Mouse (Mus musculus): ENCODE measurements around the gene Mndal. TPM values are rescaled to one million over a fixed set of nuclear protein-coding genes. Genes with fewer than 3 reads are reported as not detected.
"Not testable (repeated sequence)": the region's sequence is repeated elsewhere in the genome, so short reads cannot be mapped to it uniquely, and the experiment has no call there.

Mndal gene
- polyA plus RNA-seq, 1 experiment, result 117 TPM

DNA sequence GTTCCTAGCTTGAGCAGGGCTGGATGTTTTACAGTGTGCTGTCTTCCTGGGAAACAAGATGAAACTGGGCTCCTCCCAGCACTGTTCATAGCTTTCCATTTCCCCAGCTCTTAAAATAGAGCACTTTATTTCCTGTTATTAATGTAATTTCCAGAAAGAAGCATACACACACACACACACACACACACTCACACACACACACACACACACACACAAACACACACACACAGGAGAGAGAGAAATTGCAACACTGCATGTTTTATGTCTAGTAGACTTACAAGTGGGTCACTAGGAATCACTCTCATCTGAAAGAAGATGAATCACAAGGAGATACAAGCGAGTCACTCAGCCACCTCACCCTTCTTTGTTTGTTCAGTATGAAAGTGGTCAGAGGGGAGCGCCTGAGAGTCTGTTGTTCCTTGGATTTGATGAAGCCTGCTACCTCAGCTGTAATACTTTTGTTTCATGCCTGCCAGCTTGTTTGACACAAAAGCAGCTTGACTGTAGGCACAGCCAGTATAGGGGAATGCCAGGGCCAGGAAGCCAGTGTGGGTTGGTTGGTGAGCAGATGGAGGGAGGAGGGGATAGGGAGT, 139.5 kb downstream of the Mndal start:
- H3K27ac ChIP-seq (ENCODE audit: control insufficient read depth, insufficient read depth, low read depth, low read length, poor library complexity); H3K4me3 ChIP-seq (replicated peaks; ENCODE audit: control insufficient read depth, low read depth, low read length); H3K4me1 ChIP-seq (ENCODE audit: control insufficient read depth, insufficient read depth, low read length): not testable (repeated sequence)
- 49% methylated on average over 2 of the region's 2 CpGs for WGBS

- WGBS, result 4% methylated on average over 3 of the region's 3 CpGs
- H3K4me1 ChIP-seq (ENCODE audit: control insufficient read depth, insufficient read depth, low read length); H3K27ac ChIP-seq (ENCODE audit: control insufficient read depth, insufficient read depth, low read depth, low read length, poor library complexity); H3K4me3 ChIP-seq (replicated peaks; ENCODE audit: control insufficient read depth, low read depth, low read length): not testable (repeated sequence)
Measured at GRCm38 (mm10) chr1:173802207-173802606, 140.1 kb downstream of the Mndal start.

GRCm38 (mm10) chr1:173801791-173802190, 140.5 kb downstream of the Mndal start:
- not testable (repeated sequence) for H3K4me1 ChIP-seq (ENCODE audit: control insufficient read depth, insufficient read depth, low read length); H3K27ac ChIP-seq (ENCODE audit: control insufficient read depth, insufficient read depth, low read depth, low read length, poor library complexity); H3K4me3 ChIP-seq (replicated peaks; ENCODE audit: control insufficient read depth, low read depth, low read length)
- WGBS, result 40% methylated on average over 2 of the region's 2 CpGs

Other genes with a start within 250 kb of the Mndal start
- 4.1 and 11.9 TPM in 2 replicates for gene Ifi207, start 200.7 kb downstream of the Mndal start, polyA plus RNA-seq (2011; ENCODE audit: insufficient read depth, insufficient read length, low replicate concordance, missing spikeins)
- 9.6 and 21.3 TPM in 2 replicates for gene Ifi204, start 175.5 kb downstream of the Mndal start, polyA plus RNA-seq (2011; ENCODE audit: insufficient read depth, insufficient read length, low replicate concordance, missing spikeins)
- gene Ifi211, start 29.4 kb downstream of the Mndal start, polyA plus RNA-seq (2011; ENCODE audit: insufficient read depth, insufficient read length, low replicate concordance, missing spikeins), result 5.0 and 20.2 TPM in 2 replicates
- gene Ifi203, start 181 bp upstream of the Mndal start, polyA plus RNA-seq (2011; ENCODE audit: insufficient read depth, insufficient read length, low replicate concordance, missing spikeins), result 18.4 and 39.9 TPM in 2 replicates
- 1.5 TPM in 1 of 2 replicates, not detected in the other for gene Ifi202b, start 40.3 kb upstream of the Mndal start, polyA plus RNA-seq (2011; ENCODE audit: insufficient read depth, insufficient read length, low replicate concordance, missing spikeins)
- gene Ifi205, start 89.3 kb upstream of the Mndal start, polyA plus RNA-seq (2011; ENCODE audit: insufficient read depth, insufficient read length, low replicate concordance, missing spikeins), result 1.1 and 1.4 TPM in 2 replicates
- gene Olfr433, start 98.2 kb upstream of the Mndal start, polyA plus RNA-seq (2011; ENCODE audit: insufficient read depth, insufficient read length, low replicate concordance, missing spikeins), result not detected in 2 replicates
- 0.29 TPM in 1 of 2 replicates, not detected in the other for gene Olfr432, start 106.7 kb upstream of the Mndal start, polyA plus RNA-seq (2011; ENCODE audit: insufficient read depth, insufficient read length, low replicate concordance, missing spikeins)
- gene Olfr430, start 124.1 kb upstream of the Mndal start, polyA plus RNA-seq (2011; ENCODE audit: insufficient read depth, insufficient read length, low replicate concordance, missing spikeins), result not detected in 2 replicates
- not detected in 2 replicates for gene Olfr429, start 141.8 kb upstream of the Mndal start, polyA plus RNA-seq (2011; ENCODE audit: insufficient read depth, insufficient read length, low replicate concordance, missing spikeins)
- gene Olfr427, start 154.4 kb upstream of the Mndal start, polyA plus RNA-seq (2011; ENCODE audit: insufficient read depth, insufficient read length, low replicate concordance, missing spikeins), result not detected in 2 replicates
- not detected in 2 replicates for gene Olfr231, start 178.7 kb upstream of the Mndal start, polyA plus RNA-seq (2011; ENCODE audit: insufficient read depth, insufficient read length, low replicate concordance, missing spikeins)
- not detected in 2 replicates for gene Olfr424, start 189.0 kb upstream of the Mndal start, polyA plus RNA-seq (2011; ENCODE audit: insufficient read depth, insufficient read length, low replicate concordance, missing spikeins)
- not detected in 2 replicates for gene Olfr420, start 213.1 kb upstream of the Mndal start, polyA plus RNA-seq (2011; ENCODE audit: insufficient read depth, insufficient read length, low replicate concordance, missing spikeins)
- gene Spta1, start 230.3 kb upstream of the Mndal start, polyA plus RNA-seq (2011; ENCODE audit: insufficient read depth, insufficient read length, low replicate concordance, missing spikeins), result 47.1 and 68.7 TPM in 2 replicates

All from bone marrow, adult 2 months (tissue).